Mouse (Mus musculus): ENCODE measurements around the gene Tmem30b. TPM values are rescaled to one million over a fixed set of nuclear protein-coding genes. Genes with fewer than 3 reads are reported as not detected.

The Tmem30b gene
- polyA plus RNA-seq (2014; fragmentation: Illumina TruSeq; extraction: RNeasy Lipid Tissue Mini Kit (QIAGEN cat#74804); ENCODE audit: low read depth, low replicate concordance) = 350 TPM

GRCm38 (mm10) chr12:73546086-73546711 lies at the start of gene Tmem30b:
TSS of gene Tmem30b (minus strand) at chr12:73546392.

GRCm38 (mm10) chr12:73584610-73585240 lies 38.5 kb upstream of the Tmem30b start, which contains the start of gene Prkch:
TSS of gene Prkch (plus strand) at chr12:73584796.

Other genes with a start within 250 kb of the Tmem30b start
- 6.1 TPM for gene Prkch, start 38.4 kb upstream of the Tmem30b start, polyA plus RNA-seq (2014; fragmentation: Illumina TruSeq; extraction: RNeasy Lipid Tissue Mini Kit (QIAGEN cat#74804); ENCODE audit: low read depth, low replicate concordance)

All from sigmoid colon, adult 10 weeks (tissue).